In genomic region chr11:58916879-58917744, GRCm38 (mm10) we compare ENCODE assay signal across 9 mouse cellular contexts. TPM values are rescaled to one million over a fixed set of nuclear protein-coding genes. Genes with fewer than 3 reads are reported as not detected.
DNase-seq lines count a peak whose midpoint lies in the region; ATAC-seq and TF ChIP-seq lines count a peak whose summit lies in the region.
"Had no signal": no experiment of that assay in that cellular context is flagged by ENCODE, and none has a peak within 500 bp of the region (broad histone marks: within the 10 kb centered on the region; RNA-seq: fewer than 3 reads in every experiment).

No protein-coding gene starts in this region.

- no peaks in the 10 kb centered on the region for H3K36me3 ChIP-seq in G1E (replicated peaks)
- H3K36me3 ChIP-seq in intestine, postnatal 0 days (ENCODE audit: control insufficient read depth, insufficient read depth): no peaks in the 10 kb centered on the region
- H3K36me3 ChIP-seq: neural tube, embryonic 13.5 days had no signal

- TF ChIP-seq POLR2A in bone marrow, adult 2 months (IDR thresholded peaks at IDR 0.05; ENCODE audit: borderline replicate concordance, control insufficient read depth, low read depth, low read length): no peak

- peak overlapping the region; percentile 88 for H3K27ac ChIP-seq in bone marrow, adult 2 months (ENCODE audit: control insufficient read depth, insufficient read depth, low read depth, low read length, poor library complexity)
- H3K27ac ChIP-seq in intestine, postnatal 0 days (ENCODE audit: low read depth, low read length): no peak overlapping the region
- H3K27ac ChIP-seq: neural tube, embryonic 13.5 days had no signal

- TF ChIP-seq CTCF in G1E (IDR thresholded peaks at IDR 0.05; ENCODE audit: low read depth, low read length): no peak
- TF ChIP-seq CTCF in bone marrow, adult 2 months (IDR thresholded peaks at IDR 0.05; ENCODE audit: control insufficient read depth, insufficient read depth, low read length): peak; percentile 61
- TF ChIP-seq CTCF in intestine, postnatal 0 days (IDR thresholded peaks at IDR 0.05; ENCODE audit: low read depth): peak; percentile 73

- no peak for ATAC-seq in G1E (ENCODE audit: extremely low read depth, insufficient number of reproducible peaks, low FRiP score, poor library complexity, severe bottlenecking)
- 0 out of 2 replicates have a peak, but pooled peaks have one; percentile 9 for ATAC-seq in intestine, postnatal 0 days
- peak; percentile 59 for ATAC-seq in megakaryocyte progenitor cell, adult 5-6 weeks (replicated peaks; ENCODE audit: poor library complexity)

- H3K27me3 ChIP-seq in G1E (ENCODE audit: insufficient read depth, low read length): peaks cover 42% of the 10 kb centered on the region
- H3K27me3 ChIP-seq in intestine, postnatal 0 days (replicated peaks; ENCODE audit: control insufficient read depth, insufficient read depth, low read length): no peaks in the 10 kb centered on the region
- H3K27me3 ChIP-seq: neural tube, embryonic 13.5 days had no signal

- 41% methylated on average over 14 of the region's 14 CpGs for WGBS in bone marrow, adult 2 months
- WGBS in intestine, postnatal 0 days: 55% methylated on average over 14 of the region's 14 CpGs

- DNase-seq in kidney, adult 9 months: peak; percentile 48
- DNase-seq in kidney, adult 11 months: no peak
- peak; percentile 20 for DNase-seq in G1E (ENCODE audit: low spot score)
- DNase-seq in thymus, postnatal 14 days: peak; percentile 88
- no peak for DNase-seq in cerebellum, adult 9-11 months

- H3K4me2 ChIP-seq in intestine, postnatal 0 days (replicated peaks; ENCODE audit: low read depth): no peak overlapping the region
- H3K4me2 ChIP-seq: neural tube, embryonic 13.5 days had no signal

- peaks cover 25% of the 10 kb centered on the region for H3K4me1 ChIP-seq in G1E (ENCODE audit: insufficient read depth, low read depth, low read length)
- H3K4me1 ChIP-seq in bone marrow, adult 2 months (ENCODE audit: control insufficient read depth, insufficient read depth, low read length): peaks cover 1% of the 10 kb centered on the region; the same call in 1 of the 2 replicates
- no peaks in the 10 kb centered on the region; the same call in 1 of the 2 replicates for H3K4me1 ChIP-seq in intestine, postnatal 0 days (replicated peaks; ENCODE audit: control insufficient read depth, insufficient read depth, low read length)

- no peaks in the 10 kb centered on the region for H3K9me3 ChIP-seq in G1E (replicated peaks)
- H3K9me3 ChIP-seq in intestine, postnatal 0 days (ENCODE audit: control insufficient read depth): no peaks in the 10 kb centered on the region
- H3K9me3 ChIP-seq: neural tube, embryonic 13.5 days had no signal

- H3K4me3 ChIP-seq in G1E (ENCODE audit: low read depth, low read length): no peak overlapping the region
- peak overlapping the region; percentile 58 for H3K4me3 ChIP-seq in bone marrow, adult 2 months (replicated peaks; ENCODE audit: control insufficient read depth, low read depth, low read length)
- no peak overlapping the region for H3K4me3 ChIP-seq in intestine, postnatal 0 days (ENCODE audit: low read depth, low read length)
- H3K4me3 ChIP-seq: neural tube, embryonic 13.5 days had no signal

- H3K9ac ChIP-seq in intestine, postnatal 0 days (ENCODE audit: low read depth, low read length): no peak overlapping the region
- H3K9ac ChIP-seq: neural tube, embryonic 13.5 days had no signal

RNA-seq across cellular contexts. Expression of gene Btnl10, which starts 0.6 kb away (rescaled TPM):
- total RNA-seq in G1E (2014; fragmentation: Nextera tagmentation) (17.5 TPM in 1 of 2 replicates, not detected in the other), G1E (2017) (under 0.01 TPM in 1 of 2 replicates, not detected in the other)
- not detected in 2 replicates for polyA plus RNA-seq in G1E (2012)
- 65.1 and 93.5 TPM in 2 replicates for polyA plus RNA-seq in bone marrow, adult 2 months (2011; ENCODE audit: insufficient read depth, insufficient read length, low replicate concordance, missing spikeins)
- polyA plus RNA-seq in intestine, postnatal 0 days (2015; fragmentation: Nextera tagmentation; extraction: Ambion mirVana): not detected in 2 replicates
- total RNA-seq in megakaryocyte progenitor cell, adult 5-6 weeks (2015): 1.4 and 1.5 TPM in 2 replicates
- total RNA-seq in megakaryocyte progenitor cell, adult 5-6 weeks (2017): 1.8 and 1.9 TPM in 2 replicates
- polyA plus RNA-seq: neural tube, embryonic 13.5 days had no signal

RNA-seq across cellular contexts. Expression of gene Zfp39, which starts 13.1 kb away (rescaled TPM):
- total RNA-seq in G1E (2014; fragmentation: Nextera tagmentation): 22.0 and 22.6 TPM in 2 replicates
- total RNA-seq in G1E (2017): 5.5 and 7.0 TPM in 2 replicates
- 0.80 and 0.85 TPM in 2 replicates for polyA plus RNA-seq in G1E (2012)
- 8.4 and 10.2 TPM in 2 replicates for polyA plus RNA-seq in bone marrow, adult 2 months (2011; ENCODE audit: insufficient read depth, insufficient read length, low replicate concordance, missing spikeins)
- 1.5 and 1.6 TPM in 2 replicates for polyA plus RNA-seq in intestine, postnatal 0 days (2015; fragmentation: Nextera tagmentation; extraction: Ambion mirVana)
- 23.9 and 29.2 TPM in 2 replicates for total RNA-seq in megakaryocyte progenitor cell, adult 5-6 weeks (2015)
- 7.9 and 9.5 TPM in 2 replicates for total RNA-seq in megakaryocyte progenitor cell, adult 5-6 weeks (2017)

RNA-seq across cellular contexts. Expression of gene Rnf187, which starts 21.6 kb away (rescaled TPM):
- 55.7 and 55.8 TPM in 2 replicates for total RNA-seq in G1E (2014; fragmentation: Nextera tagmentation)
- 72.8 and 106 TPM in 2 replicates for total RNA-seq in G1E (2017)
- polyA plus RNA-seq in G1E (2012): 225 and 312 TPM in 2 replicates
- 108 and 135 TPM in 2 replicates for polyA plus RNA-seq in bone marrow, adult 2 months (2011; ENCODE audit: insufficient read depth, insufficient read length, low replicate concordance, missing spikeins)
- 113 and 117 TPM in 2 replicates for polyA plus RNA-seq in intestine, postnatal 0 days (2015; fragmentation: Nextera tagmentation; extraction: Ambion mirVana)
- total RNA-seq in megakaryocyte progenitor cell, adult 5-6 weeks (2015): 65.8 and 66.4 TPM in 2 replicates
- 70.6 and 83.6 TPM in 2 replicates for total RNA-seq in megakaryocyte progenitor cell, adult 5-6 weeks (2017)

RNA-seq across cellular contexts. Expression of gene Hist3h2ba, which starts 31.6 kb away (rescaled TPM):
- total RNA-seq in G1E (2014; fragmentation: Nextera tagmentation) (2.7 and 23.2 TPM in 2 replicates), G1E (2017) (6.0 and 7.1 TPM in 2 replicates)
- 0.20 TPM in 1 of 2 replicates, not detected in the other for polyA plus RNA-seq in G1E (2012)
- 18.8 and 22.9 TPM in 2 replicates for polyA plus RNA-seq in bone marrow, adult 2 months (2011; ENCODE audit: insufficient read depth, insufficient read length, low replicate concordance, missing spikeins)
- 6.9 and 7.8 TPM in 2 replicates for polyA plus RNA-seq in intestine, postnatal 0 days (2015; fragmentation: Nextera tagmentation; extraction: Ambion mirVana)
- total RNA-seq in megakaryocyte progenitor cell, adult 5-6 weeks (2015): 1.6 and 1.9 TPM in 2 replicates
- 1.8 and 2.3 TPM in 2 replicates for total RNA-seq in megakaryocyte progenitor cell, adult 5-6 weeks (2017)

RNA-seq across cellular contexts. Expression of gene Hist3h2a, which starts 37.4 kb away (rescaled TPM):
- total RNA-seq in G1E (2014; fragmentation: Nextera tagmentation) (93.3 and 107 TPM in 2 replicates), G1E (2017) (108 and 128 TPM in 2 replicates)
- 6.2 and 13.5 TPM in 2 replicates for polyA plus RNA-seq in G1E (2012)
- polyA plus RNA-seq in bone marrow, adult 2 months (2011; ENCODE audit: insufficient read depth, insufficient read length, low replicate concordance, missing spikeins): 22.9 and 25.6 TPM in 2 replicates
- 15.8 and 16.7 TPM in 2 replicates for polyA plus RNA-seq in intestine, postnatal 0 days (2015; fragmentation: Nextera tagmentation; extraction: Ambion mirVana)
- total RNA-seq in megakaryocyte progenitor cell, adult 5-6 weeks (2015): 19.4 and 20.2 TPM in 2 replicates
- 223 and 238 TPM in 2 replicates for total RNA-seq in megakaryocyte progenitor cell, adult 5-6 weeks (2017)

Comparison
In these comparisons a context has a peak if more than half of its experiments do, and no peak if none do; other contexts are left out.
1. DNase-seq: peak in kidney, adult 9 months (single experiment), G1E (single experiment) and thymus, postnatal 14 days (single experiment); none in kidney, adult 11 months (single experiment) and cerebellum, adult 9-11 months (single experiment).
2. RNA of gene Btnl10, which starts 0.6 kb away (polyA plus RNA-seq): 65.1 to 93.5 TPM in bone marrow, adult 2 months; not detected in G1E and not detected in intestine, postnatal 0 days; every median in the first group is over 10 times any median in the second.